Mouse (Mus musculus): Measurements from ENCODE around the gene Musk.
"Not testable (repeated sequence)": the region's sequence is repeated elsewhere in the genome, so short reads cannot be mapped to it uniquely, and the experiment has no call there.

DNA sequence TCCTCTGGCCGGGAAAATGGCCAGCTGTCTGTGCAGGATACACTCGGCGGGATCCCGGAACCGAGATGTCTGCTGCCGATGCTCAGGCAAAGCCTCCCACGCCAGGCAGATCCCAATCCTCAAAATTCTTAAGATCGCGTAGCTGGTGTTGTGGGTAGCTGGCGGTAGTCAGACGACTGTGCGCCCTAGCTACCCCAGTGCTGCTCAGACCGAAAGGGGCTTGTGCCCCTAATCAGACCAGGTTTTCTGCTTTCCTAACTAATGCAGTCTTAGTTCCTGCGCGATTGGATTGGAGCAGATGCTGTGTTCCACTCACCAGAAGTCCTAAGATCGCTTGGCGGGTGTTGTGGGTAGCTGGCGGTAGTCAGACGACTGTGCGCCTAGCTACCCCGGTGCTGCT, 25.0 kb upstream of the Musk start:
- not testable (repeated sequence) for TF ChIP-seq CTCF (IDR thresholded peaks at IDR 0.05; ENCODE audit: low read depth); EP300 (optimal IDR thresholded peaks at IDR 0.05)
